Mouse (Mus musculus) regulatory T cell (primary cell): ENCODE results near the gene Otoa.

Source experiments
- in situ Hi-C: fragments of 300-600 bp; cut with MboI, MseI; formaldehyde crosslinking; loops from one replicate; pipeline ENCODE4 v1.15.1; 2025; ENCODE audit warnings: high pct_unique_total_duplicates

Gene Otoa

DNA sequence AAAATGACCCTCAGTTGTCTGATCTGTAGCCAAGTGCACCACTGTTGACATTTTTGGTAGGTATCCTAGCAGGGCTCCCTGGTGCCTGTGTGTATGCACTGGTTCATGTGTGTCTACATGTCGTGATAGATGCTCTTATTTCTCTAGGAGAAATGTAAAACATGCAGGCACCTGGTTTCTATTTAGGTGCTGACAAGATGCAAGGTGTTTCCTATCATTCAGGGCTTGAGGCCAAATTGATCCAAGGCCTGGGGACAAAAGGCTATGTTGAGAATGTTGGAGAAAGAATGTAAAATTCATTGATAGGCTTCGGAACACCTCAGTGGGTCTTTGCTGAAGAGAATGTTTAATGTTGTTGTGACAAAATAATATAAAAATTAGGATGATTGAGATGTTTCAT, 366 bp downstream of the Otoa start:
- in situ Hi-C loops: no loop called here

DNA sequence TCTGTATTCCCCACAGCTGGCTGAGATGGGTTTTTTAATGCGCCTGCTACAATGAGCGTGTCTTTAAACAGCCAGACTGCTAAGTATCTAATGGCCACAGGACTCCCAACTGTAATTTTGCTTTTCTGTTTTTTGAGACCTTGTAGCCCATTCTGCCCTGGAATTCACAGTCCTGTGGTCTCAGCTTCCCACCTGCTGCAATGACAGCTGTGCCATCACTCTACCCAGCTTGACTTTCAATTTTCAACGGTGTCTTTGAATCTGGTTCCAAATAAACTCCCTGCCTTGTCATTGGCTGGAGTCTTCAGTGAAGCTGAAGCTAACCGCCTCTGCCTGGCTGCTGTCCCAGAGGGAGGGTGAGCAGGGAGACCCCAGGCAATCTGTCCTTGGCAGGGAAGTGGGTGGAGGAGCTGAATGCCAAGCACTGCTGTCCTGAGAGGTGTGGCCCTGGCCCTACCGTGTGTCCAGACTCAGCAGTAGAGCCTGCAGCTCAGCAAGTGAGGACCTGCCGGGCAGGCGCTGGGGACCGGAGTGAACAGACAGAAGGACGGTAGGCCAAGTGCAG, 1.6 kb downstream of the Otoa start:
- in situ Hi-C loops: no loop called here

DNA sequence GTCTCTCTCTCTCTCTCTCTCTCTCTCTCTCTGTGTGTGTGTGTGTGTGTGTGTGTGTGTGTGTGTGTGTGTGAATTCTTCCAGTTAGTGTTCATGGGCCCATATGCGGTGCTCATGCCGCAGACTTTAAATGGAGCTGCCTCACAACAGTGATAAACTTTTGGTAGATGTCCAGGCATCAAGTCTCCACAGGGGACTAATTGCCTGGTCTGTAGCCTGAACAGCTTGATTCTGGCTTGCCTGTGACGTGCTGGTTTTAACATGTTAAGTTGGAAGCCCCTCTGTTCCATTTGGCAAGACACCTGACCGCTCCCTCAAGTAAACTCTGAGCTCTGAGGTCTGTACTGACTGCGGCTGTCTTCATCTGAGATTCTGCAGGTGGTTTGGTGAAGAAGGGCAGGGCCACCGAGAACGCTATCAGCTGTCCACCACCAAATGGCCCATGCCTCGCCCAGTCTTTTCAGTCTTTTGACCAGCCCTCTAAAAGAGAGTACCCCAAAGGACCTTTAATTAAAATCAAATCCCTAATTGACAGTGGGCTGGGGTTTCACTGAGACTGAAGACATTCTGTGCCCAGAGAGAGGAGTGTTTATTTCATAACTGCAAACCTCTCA, 3.5 kb downstream of the Otoa start:
- in situ Hi-C loops: no loop called here

DNA sequence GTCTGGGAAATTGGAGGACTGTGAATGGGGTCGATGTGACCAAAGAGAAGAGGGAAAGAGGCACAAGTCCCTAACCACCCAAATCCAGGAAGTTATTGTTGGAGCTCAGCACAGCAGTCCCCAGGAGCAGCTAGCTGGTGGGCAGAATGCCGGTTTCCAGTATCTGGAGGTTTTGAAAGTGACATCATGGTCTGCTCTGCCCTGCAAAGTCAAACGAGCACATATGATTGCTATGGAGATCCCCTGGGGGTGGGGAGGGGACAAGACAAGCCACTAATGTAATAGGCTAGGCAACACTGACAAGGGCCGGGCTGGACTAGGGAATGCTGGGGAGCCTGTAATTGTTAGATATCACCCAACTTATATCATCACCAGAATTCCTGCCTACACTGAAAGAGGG, 4.0 kb downstream of the Otoa start:
- in situ Hi-C loops: no loop called here

DNA sequence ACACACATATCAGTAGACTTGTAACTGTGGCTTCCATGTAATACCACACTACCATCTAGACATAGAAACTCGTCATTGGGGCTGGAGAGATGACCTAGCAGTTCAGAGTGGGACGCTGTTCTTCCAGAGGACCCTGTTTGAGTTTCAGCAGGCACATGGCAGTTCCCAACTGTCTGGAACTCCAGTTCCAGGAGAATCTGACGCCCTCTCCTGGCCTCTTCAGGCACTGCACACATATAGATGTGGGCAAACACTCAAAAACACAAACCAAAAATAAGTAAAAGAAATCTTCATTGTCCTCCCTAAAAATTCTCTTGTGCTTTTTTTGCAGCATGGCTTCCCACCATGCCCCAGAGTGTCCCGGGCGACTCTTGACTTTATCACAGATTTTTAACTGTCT, 7.3 kb downstream of the Otoa start:
- in situ Hi-C loops: no loop called here

DNA sequence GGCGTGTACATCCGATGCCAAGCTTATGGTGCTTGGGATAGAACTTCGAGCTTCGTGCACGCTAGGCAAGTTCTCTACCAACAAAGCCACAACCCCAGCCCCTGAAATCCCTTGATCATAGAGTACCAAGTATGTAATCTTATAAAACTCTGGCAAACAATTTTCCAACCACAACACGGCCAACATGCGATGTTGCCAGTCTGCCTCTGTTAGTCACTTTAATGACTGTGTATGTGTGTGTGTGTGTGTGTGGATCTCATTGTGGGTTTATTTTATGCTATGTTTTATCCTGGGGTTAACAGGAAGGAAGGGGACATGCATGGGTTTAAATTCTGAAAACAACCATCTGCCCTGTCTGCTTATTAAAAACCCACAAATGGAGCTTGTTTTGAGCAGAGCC, 9.3 kb downstream of the Otoa start:
- in situ Hi-C loops: no loop called here

DNA sequence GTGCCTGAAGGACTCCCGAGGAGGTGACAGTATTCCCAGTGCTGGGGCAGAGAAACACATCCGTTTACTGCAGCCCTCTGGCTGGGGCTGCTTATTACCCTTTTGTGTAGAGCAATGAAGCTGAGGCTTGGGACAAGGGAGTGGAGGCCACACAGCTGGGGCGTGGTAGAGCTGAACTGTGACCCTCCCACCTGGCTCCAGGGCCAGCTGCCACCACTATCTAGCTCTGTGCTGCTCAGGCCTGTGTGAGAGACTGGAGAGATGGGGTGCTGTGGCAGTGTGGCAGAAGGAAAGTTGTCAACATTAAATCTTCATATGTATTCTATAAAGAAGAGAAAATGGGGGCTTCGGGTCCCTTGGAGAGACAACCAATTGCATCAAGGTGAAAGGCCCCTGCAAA, 11.6 kb downstream of the Otoa start:
- in situ Hi-C loops: no loop called here

DNA sequence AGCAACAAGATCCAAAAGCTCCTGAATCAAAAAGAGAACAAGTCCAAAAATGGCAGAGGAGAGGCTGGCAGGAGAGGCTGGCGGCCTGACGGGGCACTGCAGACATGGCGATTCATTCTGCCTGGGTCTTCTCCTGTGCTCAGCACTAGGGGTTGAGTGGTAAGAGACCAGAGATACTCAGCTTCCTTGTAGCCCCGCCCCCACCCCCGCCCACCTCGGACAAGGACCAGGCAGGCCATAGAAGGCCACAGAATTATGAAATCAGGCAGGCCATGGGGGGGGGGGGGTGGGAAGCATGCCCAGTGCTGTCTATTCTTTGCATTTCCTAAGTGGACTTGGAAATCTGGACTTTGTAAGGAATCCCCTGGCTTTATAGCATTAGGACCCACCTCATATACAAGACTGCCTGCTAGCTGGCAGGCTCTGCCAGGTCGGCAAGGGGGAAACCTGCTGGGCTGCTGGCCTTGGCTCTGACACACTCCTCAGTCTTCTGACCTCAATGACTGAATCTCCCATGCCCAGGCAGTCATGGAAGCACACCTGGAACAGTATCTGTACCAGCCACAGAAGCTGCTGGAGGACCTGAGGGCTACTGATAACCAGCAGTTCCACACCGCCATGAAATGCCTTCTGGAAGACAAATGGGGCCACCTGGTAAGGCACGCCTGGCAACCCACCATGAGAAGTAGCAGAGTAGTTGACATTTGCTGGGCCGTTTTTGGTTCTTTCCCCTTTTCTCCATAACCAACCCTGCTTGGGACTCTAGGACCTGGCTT, 17.4 kb downstream of the Otoa start:
- in situ Hi-C loops: no loop called here

DNA sequence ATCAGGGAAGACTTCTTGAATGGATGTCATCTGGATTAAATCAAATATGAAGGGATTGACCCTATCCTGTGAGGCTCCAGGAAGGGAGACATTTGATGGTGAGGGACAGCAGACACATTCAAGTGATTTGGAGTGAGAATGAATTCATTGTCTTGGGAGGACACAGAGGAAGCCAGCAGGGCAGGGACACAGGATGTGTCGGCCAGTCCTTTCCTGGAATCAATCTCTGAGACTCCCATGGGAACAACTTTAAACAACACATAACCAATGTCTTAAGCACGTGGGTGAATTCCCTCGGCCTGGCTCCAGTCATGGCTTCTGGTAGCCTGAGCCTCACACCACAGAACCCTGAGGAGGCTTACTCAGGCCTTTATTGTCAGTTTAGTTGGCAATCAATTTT, 26.4 kb downstream of the Otoa start:
- in situ Hi-C loops: no loop called here

DNA sequence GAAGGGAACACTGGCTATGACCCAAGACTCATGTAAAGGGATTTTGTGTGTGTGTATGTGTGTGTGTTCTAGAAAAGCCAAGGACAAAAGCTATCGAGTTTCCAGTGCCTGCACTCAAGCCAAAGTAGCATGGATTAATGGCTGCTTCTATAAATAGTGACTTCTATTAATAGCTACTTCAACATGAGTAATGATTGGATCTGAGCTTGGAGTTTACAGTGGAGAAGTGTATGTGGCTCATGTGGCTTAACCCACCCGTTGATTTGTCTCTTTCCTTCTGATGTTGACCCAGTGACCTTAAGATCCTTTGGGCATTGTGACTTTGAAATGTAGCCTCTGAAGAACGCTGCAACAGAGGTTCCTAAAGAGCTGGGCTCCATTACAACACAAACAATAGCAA, 29.9 kb downstream of the Otoa start:
- in situ Hi-C loops: no loop called here

DNA sequence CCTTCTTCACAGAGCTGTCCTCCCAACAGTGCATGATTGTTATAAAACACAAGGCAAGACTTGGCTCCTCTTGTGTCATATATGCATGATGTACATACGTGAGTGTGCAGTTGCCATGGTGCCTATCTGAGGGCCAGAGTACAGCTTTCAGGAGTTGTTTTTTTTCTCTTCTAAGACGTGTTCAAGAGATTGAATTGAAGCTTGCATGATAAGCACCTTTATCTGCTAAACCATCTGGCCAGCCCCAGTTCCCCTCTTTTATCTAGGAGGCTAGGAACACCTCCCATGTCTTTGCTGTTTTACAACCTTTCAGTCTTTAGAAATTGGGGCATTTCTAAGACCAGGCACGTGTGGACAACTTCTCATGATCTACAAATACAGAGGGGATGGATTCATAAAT, 30.3 kb downstream of the Otoa start:
- in situ Hi-C loops: no loop called here

DNA sequence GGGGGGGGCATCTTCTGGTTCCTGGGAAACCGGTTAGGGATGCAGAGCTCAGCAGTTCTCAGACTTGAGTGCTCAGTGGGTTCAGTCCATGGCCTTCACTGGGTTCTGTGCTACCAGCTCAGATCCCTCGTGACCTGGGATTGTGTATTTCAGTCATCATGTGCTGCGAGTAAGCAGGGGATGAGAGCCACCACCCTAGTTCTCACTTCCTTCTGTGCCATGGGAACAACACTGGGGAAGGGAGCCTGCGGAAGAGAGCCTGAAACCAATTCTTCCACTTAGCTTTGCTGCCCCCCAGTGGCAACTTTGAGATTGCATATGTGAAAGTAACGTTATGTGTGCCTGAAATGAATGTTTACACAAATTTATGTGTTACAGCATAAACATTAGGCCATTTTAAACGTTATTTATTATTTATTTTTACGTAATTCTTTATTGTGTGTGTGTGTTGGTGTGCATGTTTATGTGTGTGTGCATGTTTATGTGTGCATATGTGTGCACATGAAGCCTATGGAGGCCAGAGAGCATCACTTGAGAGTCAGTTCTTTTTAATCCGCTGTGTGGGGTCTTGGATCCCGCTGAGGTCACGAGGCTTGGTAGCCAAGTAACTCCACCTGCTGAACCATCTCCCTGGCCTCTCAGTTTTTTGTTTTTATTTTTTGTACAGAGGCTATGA, 38.8 kb downstream of the Otoa start:
- in situ Hi-C loops: no loop called here

DNA sequence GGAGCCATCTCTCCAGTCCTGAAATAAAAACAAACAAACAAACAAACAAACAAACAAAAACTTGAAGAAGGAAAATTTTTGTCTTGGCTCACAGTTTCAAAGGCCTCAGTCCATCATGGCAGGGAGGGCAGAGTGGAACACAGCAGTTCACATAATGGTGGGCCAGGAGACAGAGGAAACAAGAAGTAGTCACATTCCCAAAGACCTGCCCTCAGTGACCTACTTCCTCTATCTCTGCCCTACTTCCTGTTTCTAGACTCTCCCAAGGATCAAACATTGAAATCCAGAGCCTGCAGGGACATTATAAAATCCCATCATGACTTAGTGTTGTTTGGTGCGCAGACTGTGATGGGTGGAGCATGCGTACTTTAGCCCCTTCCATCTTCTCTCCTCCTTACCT, 49.4 kb downstream of the Otoa start:
- in situ Hi-C loops: no loop called here

DNA sequence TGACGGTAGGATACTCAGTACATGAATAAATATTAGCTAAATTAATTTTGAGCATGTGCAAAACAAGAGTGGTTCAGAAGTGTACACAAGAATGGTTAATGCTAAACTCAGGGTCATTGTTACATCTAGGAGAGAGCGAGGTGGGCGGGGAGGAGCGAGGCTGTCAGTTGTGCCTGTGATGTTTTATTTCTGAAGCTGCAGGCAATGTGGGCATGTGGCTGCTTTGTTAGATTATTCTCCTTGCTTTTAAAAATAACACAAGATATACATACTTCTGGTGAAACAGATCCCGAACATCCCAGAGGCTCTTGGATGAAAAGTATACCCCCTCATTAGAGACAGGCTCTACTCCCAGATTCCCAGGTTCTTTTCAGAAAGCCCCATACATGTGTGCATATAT, 59.8 kb downstream of the Otoa start:
- in situ Hi-C loops: no loop called here

DNA sequence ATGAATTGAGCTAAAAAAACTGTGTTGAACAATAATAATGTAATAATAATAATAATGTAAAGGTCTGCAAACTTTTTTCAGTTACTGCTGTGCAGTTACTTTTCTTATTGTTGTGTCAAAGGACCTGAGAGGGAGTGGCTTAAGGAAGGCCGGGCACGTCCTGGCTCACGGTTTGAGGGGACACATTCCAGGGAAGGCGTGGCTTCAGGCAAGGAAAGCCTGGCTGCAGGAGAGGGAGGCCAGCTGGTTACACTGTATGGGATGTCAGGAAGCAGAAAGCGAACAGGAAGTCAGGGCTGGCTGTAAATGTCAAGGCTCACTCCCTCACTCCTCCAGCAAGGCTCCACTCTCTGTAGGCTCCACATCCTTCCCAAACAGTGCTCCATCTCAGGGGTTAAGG, 69.2 kb downstream of the Otoa start:
- in situ Hi-C loops: no loop called here

DNA sequence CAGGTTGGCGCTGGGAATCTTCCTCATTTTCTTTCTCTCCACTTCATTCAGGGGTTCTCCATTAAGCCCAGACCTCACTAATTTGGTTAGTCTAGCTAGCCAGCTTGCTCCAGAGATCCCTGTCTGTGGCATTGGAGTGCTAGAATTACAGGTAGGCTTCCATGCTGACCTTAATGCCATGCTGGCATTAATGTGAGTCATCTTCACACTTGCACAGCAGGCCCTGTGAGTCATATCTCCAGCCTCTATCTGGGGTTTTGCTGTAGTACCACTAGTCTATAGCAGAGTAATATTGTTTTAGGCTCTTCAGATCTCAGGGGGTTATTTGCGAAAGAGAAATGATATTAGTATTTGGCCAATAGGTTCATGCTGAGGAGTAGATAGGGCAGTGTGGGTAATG, 70.7 kb downstream of the Otoa start:
- in situ Hi-C loops: no loop called here

DNA sequence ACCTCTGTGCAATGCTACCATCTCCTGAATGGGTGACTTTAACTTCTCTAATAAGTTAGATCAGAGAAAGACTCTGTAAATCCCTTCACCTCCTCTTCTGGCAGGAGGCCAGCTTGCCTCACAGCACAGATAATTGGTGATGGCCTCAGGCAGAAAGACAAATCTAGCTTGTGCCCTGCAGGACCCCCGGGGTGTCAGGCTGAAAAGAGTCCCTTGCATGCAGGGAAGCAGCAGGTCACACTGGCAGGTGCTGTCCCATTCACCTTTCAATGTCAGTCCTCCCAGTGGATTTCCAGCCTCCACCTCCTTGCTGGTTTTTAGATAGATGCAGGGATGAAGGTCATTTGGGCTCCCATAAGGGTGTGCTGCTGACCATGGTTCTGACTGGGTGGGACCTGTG, 84.2 kb downstream of the Otoa start:
- in situ Hi-C loops: no loop called here

DNA sequence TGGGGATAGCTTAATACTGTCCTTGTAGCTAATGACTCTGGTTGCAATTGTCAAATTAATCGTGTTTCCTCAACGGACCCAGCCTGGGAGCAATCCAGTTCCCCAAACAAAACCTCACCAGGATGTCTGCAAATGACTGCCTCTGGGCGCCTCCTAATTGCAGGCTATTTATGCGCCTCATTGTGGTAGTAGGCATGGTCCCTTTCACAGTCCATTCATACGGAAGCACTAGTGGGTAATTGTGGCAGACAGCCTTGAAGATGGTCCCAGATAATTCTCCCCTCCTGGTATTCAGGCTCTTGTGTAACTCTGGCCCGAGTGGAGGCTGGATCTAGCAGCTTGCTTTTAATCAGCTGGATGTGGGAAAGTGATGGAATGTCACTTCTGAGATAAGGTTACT, 90.4 kb downstream of the Otoa start:
- in situ Hi-C loops: no loop called here

DNA sequence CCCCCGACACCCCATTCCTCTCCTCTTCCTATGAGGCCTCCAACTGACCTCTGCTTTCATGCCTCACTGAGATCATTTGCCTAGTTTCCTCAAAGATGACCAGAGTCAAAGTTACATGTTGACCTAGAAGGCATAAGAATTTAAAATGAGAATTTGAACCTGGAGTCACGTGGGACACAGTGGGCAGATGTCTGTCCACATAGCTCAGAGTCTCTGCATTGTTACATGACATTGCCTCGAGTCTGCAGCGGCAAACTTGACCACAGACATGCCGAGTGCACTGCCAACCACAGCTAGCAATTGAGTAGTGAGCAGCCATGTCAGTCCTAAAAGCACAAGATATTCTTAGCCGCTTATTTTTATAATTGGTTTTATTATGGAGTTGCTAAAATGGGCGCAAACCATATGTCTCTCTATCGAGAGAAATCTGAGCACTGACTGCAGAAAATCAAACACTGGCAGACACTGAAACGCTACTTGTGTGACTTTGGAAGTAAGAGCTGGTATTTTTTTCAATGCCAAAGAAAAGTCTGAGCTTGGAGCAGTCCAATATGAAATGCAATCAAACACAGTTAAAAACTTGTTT, 105.8 kb downstream of the Otoa start:
- in situ Hi-C loops: no loop called here

DNA sequence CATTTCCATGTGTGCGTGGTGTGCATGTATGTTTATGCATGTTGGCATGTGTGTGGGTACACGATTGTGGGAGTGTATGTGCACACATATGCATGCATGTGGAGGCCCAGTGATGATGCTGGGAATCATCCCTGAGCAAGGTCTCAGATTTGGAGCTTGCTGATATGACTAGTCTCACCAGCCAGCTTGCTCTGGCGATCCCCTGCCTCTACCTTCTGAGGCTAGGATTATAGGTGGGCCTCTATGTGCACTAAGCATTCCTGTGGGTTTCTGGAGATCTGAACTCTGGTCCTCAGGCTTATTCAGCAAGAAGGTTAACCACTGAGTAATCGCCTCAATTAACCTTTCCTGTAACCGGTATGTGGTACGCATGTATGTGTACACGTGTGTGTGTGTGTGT, 107.5 kb downstream of the Otoa start:
- in situ Hi-C loops: no loop called here

DNA sequence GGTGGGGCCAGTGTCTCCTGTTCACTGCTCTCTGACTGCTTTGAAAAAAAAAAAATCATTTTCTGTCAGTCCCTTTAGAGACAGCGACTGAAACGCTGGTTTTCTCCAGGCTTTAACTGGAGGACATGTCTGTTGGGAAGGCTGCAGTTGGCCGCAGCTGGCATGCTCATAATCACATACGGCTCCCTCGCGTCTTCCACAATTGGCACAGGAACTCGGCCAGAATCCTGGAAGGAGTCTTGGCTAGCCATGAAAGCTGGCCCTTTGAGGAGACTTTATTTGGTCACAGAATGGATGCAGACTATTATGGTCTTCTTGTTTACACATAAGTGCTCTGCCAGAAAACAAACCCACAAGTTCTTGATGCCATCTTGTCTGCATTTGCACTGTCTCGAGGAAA, 117.5 kb downstream of the Otoa start:
- in situ Hi-C loops: no loop called here

DNA sequence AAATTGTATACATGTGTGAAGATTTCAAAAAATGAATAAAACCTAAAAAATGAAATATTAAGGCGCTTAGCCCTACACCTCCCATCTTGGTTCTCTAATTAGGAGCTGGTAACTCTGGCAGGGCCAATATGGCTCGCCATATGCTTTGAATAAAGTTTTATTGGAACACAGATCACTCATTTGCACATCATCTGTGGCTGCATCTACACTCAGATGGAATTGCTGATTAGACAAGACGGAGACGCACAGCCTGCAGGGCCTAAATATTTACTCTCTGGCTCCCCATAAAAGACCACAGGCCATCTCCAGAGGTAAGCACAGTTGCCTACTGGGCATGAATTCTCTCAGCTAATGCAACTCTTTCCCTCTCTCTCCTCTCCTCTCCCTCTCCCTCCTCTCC, 130.4 kb downstream of the Otoa start:
- in situ Hi-C loops: no loop called here
